Mouse (Mus musculus): ENCODE results near the gene Zfp13.
"Not testable (repeated sequence)": the region's sequence is repeated elsewhere in the genome, so short reads cannot be mapped to it uniquely, and the experiment has no call there.

The Zfp13 gene

DNA sequence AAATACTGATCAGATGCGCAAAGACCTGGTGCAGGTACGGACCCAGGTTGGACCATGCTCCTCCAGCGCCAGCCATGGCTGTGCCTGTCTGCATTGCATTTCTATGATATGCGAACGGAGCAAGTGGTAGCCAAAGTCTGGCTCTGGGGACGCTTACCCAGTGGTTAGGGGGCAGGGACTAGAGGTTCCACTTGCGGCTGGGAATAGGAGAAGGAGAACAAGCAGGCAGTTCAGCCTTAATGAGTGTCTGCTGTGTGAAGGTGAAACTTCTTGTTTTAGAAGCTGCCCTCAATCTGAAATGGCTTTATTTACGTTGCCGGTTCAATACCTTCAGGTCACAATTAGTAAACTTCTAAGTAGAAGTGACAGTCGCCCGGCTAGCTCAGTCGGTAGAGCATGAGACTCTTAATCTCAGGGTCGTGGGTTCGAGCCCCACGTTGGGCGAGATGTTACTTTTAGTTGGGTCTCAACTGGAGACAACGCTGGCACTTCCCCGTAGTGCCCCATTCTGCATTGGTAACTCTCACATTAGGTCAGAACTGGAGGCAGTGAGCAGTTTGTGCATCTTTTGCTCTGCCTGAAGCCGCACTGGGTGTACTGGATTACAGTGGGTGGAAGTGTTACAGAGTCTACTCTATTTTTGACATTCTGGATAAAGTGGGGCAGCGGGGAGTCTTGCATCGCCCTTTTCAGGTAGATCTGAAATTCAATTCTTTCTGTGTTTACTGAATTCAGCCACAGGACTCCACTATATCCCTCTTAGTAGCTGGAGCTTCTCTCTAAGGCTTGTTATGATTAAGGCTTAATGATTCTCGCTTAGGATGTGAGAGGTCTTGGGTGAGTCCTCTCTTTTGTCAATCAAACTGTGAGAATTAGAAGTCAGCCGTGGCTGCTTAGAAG is 65.4 kb downstream of the Zfp13 start:
- DNase-seq (ENCODE audit: low read depth, low spot score), result not testable (repeated sequence)

DNA sequence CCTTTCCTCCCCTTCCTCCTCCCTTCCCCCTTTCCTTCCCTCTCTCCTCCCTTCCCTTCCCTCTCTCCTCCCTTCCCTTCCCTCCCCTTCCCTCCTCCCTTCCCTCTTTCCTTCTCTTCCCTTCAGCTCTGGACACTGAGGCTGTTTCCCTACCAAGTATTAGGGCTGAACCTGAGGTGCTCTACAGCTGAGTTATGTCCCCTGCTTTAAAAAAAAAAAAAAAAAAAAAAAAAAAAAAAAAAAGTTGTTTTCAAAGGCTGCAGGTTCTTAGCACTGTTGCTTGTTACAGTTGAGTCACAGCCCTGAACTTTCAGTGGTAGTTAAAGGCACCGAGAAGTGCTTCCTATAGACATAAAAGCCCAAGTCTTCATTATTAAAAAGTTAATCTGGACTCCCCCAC is 67.9 kb downstream of the Zfp13 start:
- DNase-seq (ENCODE audit: low read depth, low spot score), result not testable (repeated sequence)

Data from skeletal muscle tissue, adult 2 months (tissue).